Mouse (Mus musculus): Measurements from ENCODE around the gene Ttll10.

DNA sequence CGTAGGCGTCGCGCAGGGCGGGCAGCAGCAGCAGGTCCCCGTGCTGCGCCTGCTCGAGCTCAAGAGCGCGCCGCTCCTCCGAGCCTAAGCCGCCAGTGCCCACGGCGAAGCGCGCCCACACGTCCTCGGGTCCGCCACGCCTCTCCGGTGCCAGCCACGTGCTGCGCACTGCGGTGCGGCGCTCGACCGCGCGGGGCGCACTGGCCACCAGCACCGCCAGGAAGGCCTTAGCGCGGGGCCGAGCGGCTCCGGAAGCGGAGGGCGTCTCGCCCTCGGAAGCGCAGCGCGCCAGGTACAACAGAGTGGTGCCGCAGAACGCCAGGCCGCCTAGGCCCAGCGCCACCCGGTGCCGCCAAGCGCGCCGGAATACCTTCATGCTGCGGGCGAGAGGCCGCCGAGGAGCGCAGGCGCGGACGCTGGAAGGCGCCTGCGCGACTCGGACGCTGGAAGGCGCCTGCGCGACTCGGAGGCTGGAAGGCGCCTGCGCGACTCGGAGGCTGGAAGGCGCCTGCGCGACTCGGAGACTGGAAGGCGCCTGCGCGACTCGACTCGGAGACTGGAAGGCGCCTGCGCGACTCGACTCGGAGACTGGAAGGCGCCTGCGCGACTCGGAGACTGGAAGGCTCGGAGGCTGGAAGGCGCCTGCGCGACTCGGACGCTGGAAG, 66.8 kb downstream of the Ttll10 start, which contains the start of the genes B3galt6 and Sdf4:
- TF ChIP-seq CTCF (IDR thresholded peaks at IDR 0.05; ENCODE audit: low read depth) = peak; percentile 63
- no peak for TF ChIP-seq EP300 (IDR thresholded peaks at IDR 0.05; ENCODE audit: low read depth)
